Mouse (Mus musculus) layer of hippocampus, postnatal 10 days (tissue): Measurements from ENCODE around the gene Zfr. TPM values are rescaled to one million over a fixed set of nuclear protein-coding genes. Genes with fewer than 3 reads are reported as not detected.

Source experiments
- microRNA-seq, 2 experiments: library from miRNA; unstranded; fragments of <30 nt; microRNA quantifications; one replicate each; pipeline ENCODE4 v1.2.0; 2021
- total RNA-seq, 2 experiments: library from RNA; stranded (reverse); gene quantifications; 2 replicates each; pipeline ENCODE4 v1.2.3; 2021

Zfr gene
- total RNA-seq, 2 experiments from 2014 or later: 278 to 285 TPM

Small RNA genes within 50 kb of the gene (microRNA-seq; reads per million reads assigned to microRNA genes)
- gene Mir1898: 0 reads per million in 2 experiments

Other genes with a start within 250 kb of the Zfr start
- 10 to 100 TPM; 20.1 to 21.6 TPM for gene Npr3, start 210.5 kb upstream of the Zfr start, total RNA-seq
- gene Sub1, start 120.8 kb upstream of the Zfr start, total RNA-seq: 100 to 1,000 TPM; 338 to 348 TPM
- gene Mtmr12, start 87.2 kb downstream of the Zfr start, total RNA-seq: 10 to 100 TPM; 17.4 to 18.8 TPM
- gene Golph3, start 203.6 kb downstream of the Zfr start, total RNA-seq: 10 to 100 TPM; 89.5 to 92.4 TPM
- gene 1810049J17Rik, start 204.1 kb downstream of the Zfr start, total RNA-seq: 1 to 10 TPM in 1 of 2 experiments, under 1 TPM in 1; 0.91 to 1.7 TPM